Mouse (Mus musculus): ENCODE data around the gene Tril. TPM values are rescaled to one million over a fixed set of nuclear protein-coding genes. Genes with fewer than 3 reads are reported as not detected.

Gene Tril
- polyA plus RNA-seq, 1 experiment from 2014 or later = 5.5 TPM

GRCm38 (mm10) chr6:53806021-53806420 is 14.6 kb downstream of the Tril start:
- H3K4me1 ChIP-seq (replicated peaks) = peaks cover 11% of the 10 kb centered on the region
- no peaks in the 10 kb centered on the region; the same call in 1 of the 2 replicates for H3K27me3 ChIP-seq
- no peaks in the 10 kb centered on the region for H3K9me3 ChIP-seq (replicated peaks)
- no peak overlapping the region for H3K4me2 ChIP-seq
- no peak overlapping the region for H3K9ac ChIP-seq
- no peaks in the 10 kb centered on the region for H3K36me3 ChIP-seq
- H3K4me3 ChIP-seq = no peak overlapping the region
- ATAC-seq (replicated peaks; ENCODE audit: insufficient number of reproducible peaks, insufficient read depth, low FRiP score, low read depth) = no peak
- WGBS = 74% methylated on average over 5 of the region's 5 CpGs
- H3K27ac ChIP-seq = no peak overlapping the region

GRCm38 (mm10) chr6:53804145-53804544 is 16.5 kb downstream of the Tril start:
- Histone ChIP-seq H3K9ac (no peak overlapping the region), H3K27me3 (no peaks in the 10 kb centered on the region; the same call in 1 of the 2 replicates), H3K4me2 (no peak overlapping the region), H3K36me3 (no peaks in the 10 kb centered on the region), H3K9me3 (replicated peaks) (no peaks in the 10 kb centered on the region), H3K4me3 (no peak overlapping the region), H3K27ac (no peak overlapping the region), H3K4me1 (replicated peaks) (peaks cover 11% of the 10 kb centered on the region)
- WGBS = 72% methylated on average over 6 of the region's 6 CpGs
- no peak for ATAC-seq (replicated peaks; ENCODE audit: insufficient number of reproducible peaks, insufficient read depth, low FRiP score, low read depth)

GRCm38 (mm10) chr6:53803551-53803950 is 17.1 kb downstream of the Tril start:
- Histone ChIP-seq H3K9me3 (replicated peaks) (no peaks in the 10 kb centered on the region), H3K4me1 (replicated peaks) (peaks cover 11% of the 10 kb centered on the region), H3K36me3 (no peaks in the 10 kb centered on the region), H3K9ac (no peak overlapping the region), H3K27ac (no peak overlapping the region), H3K27me3 (no peaks in the 10 kb centered on the region; the same call in 1 of the 2 replicates), H3K4me3 (no peak overlapping the region), H3K4me2 (no peak overlapping the region)
- WGBS = 89% methylated on average over 4 of the region's 4 CpGs
- no peak for ATAC-seq (replicated peaks; ENCODE audit: insufficient number of reproducible peaks, insufficient read depth, low FRiP score, low read depth)

GRCm38 (mm10) chr6:53801893-53802286 is 18.7 kb downstream of the Tril start:
- H3K27me3 ChIP-seq = peaks cover 8% of the 10 kb centered on the region
- H3K27ac ChIP-seq = no peak overlapping the region
- no peaks in the 10 kb centered on the region for H3K36me3 ChIP-seq
- no peak for ATAC-seq (replicated peaks; ENCODE audit: insufficient number of reproducible peaks, insufficient read depth, low FRiP score, low read depth)
- 33% methylated on average over 5 of the region's 5 CpGs for WGBS
- H3K4me2 ChIP-seq = no peak overlapping the region
- H3K4me3 ChIP-seq = no peak overlapping the region
- H3K4me1 ChIP-seq (replicated peaks) = peaks cover 11% of the 10 kb centered on the region
- no peak overlapping the region for H3K9ac ChIP-seq
- no peaks in the 10 kb centered on the region for H3K9me3 ChIP-seq (replicated peaks)

- Histone ChIP-seq H3K27ac (no peak overlapping the region), H3K4me3 (no peak overlapping the region), H3K4me2 (no peak overlapping the region), H3K9ac (no peak overlapping the region), H3K9me3 (replicated peaks) (no peaks in the 10 kb centered on the region), H3K36me3 (no peaks in the 10 kb centered on the region), H3K4me1 (replicated peaks) (peaks cover 11% of the 10 kb centered on the region), H3K27me3 (peaks cover 8% of the 10 kb centered on the region)
- ATAC-seq (replicated peaks; ENCODE audit: insufficient number of reproducible peaks, insufficient read depth, low FRiP score, low read depth) = no peak
- 47% methylated on average over 4 of the region's 4 CpGs for WGBS
These were observed 19.2 kb downstream of the Tril start for GRCm38 (mm10) chr6:53801269-53801892.

- Histone ChIP-seq H3K9ac (no peak overlapping the region), H3K9me3 (replicated peaks) (no peaks in the 10 kb centered on the region), H3K4me1 (replicated peaks) (peaks cover 16% of the 10 kb centered on the region), H3K27me3 (peaks cover 19% of the 10 kb centered on the region), H3K4me3 (no peak overlapping the region), H3K36me3 (no peaks in the 10 kb centered on the region), H3K27ac (no peak overlapping the region), H3K4me2 (no peak overlapping the region)
- 82% methylated on average over 3 of the region's 3 CpGs for WGBS
- no peak for ATAC-seq (replicated peaks; ENCODE audit: insufficient number of reproducible peaks, insufficient read depth, low FRiP score, low read depth)
These were observed 21.8 kb downstream of the Tril start for GRCm38 (mm10) chr6:53798865-53799264.

- no peak for ATAC-seq (replicated peaks; ENCODE audit: insufficient number of reproducible peaks, insufficient read depth, low FRiP score, low read depth)
- WGBS = 55% methylated on average over 3 of the region's 3 CpGs
- H3K4me2 ChIP-seq = no peak overlapping the region
These were observed 23.8 kb downstream of the Tril start for GRCm38 (mm10) chr6:53796835-53797234.

GRCm38 (mm10) chr6:53795788-53796187 is 24.8 kb downstream of the Tril start:
- Histone ChIP-seq H3K4me1 (replicated peaks) (0 out of 2 replicates have a peak, but pooled peaks cover 5% of the 10 kb centered on the region), H3K27ac (no peak overlapping the region), H3K4me3 (no peak overlapping the region), H3K36me3 (no peaks in the 10 kb centered on the region), H3K4me2 (no peak overlapping the region), H3K9ac (no peak overlapping the region), H3K27me3 (peaks cover 19% of the 10 kb centered on the region), H3K9me3 (replicated peaks) (no peaks in the 10 kb centered on the region)
- WGBS = 20% methylated on average over 5 of the region's 5 CpGs
- no peak for ATAC-seq (replicated peaks; ENCODE audit: insufficient number of reproducible peaks, insufficient read depth, low FRiP score, low read depth)

More at GRCm38 (mm10) chr6:53796835-53797234, 23.8 kb downstream of the Tril start:
- no peaks in the 10 kb centered on the region for H3K9me3 ChIP-seq (replicated peaks)
- no peak overlapping the region for H3K9ac ChIP-seq
- no peaks in the 10 kb centered on the region for H3K36me3 ChIP-seq
- no peak overlapping the region for H3K27ac ChIP-seq
- H3K4me1 ChIP-seq (replicated peaks) = peaks cover 11% of the 10 kb centered on the region
- H3K4me3 ChIP-seq = no peak overlapping the region
- H3K27me3 ChIP-seq = peaks cover 19% of the 10 kb centered on the region

- Histone ChIP-seq H3K36me3 (no peaks in the 10 kb centered on the region), H3K4me1 (replicated peaks) (0 out of 2 replicates have a peak, but pooled peaks cover 5% of the 10 kb centered on the region), H3K4me2 (peak overlapping the region; percentile 27; the same call in 1 of the 2 replicates), H3K9me3 (replicated peaks) (no peaks in the 10 kb centered on the region), H3K27me3 (peaks cover 19% of the 10 kb centered on the region), H3K4me3 (no peak overlapping the region), H3K27ac (no peak overlapping the region), H3K9ac (no peak overlapping the region)
- ATAC-seq (replicated peaks; ENCODE audit: insufficient number of reproducible peaks, insufficient read depth, low FRiP score, low read depth) = no peak
- 47% methylated on average over 11 of the region's 11 CpGs for WGBS
These were observed 25.6 kb downstream of the Tril start for GRCm38 (mm10) chr6:53795078-53795477.

- ATAC-seq (replicated peaks; ENCODE audit: insufficient number of reproducible peaks, insufficient read depth, low FRiP score, low read depth) = no peak
- Histone ChIP-seq H3K4me3 (no peak overlapping the region), H3K9ac (no peak overlapping the region), H3K27me3 (peaks cover 19% of the 10 kb centered on the region), H3K9me3 (replicated peaks) (no peaks in the 10 kb centered on the region), H3K27ac (no peak overlapping the region), H3K4me1 (replicated peaks) (0 out of 2 replicates have a peak, but pooled peaks cover 5% of the 10 kb centered on the region), H3K4me2 (peak overlapping the region; percentile 27; the same call in 1 of the 2 replicates), H3K36me3 (no peaks in the 10 kb centered on the region)
- WGBS = 11% methylated on average over 17 of the region's 17 CpGs
These were observed 26.2 kb downstream of the Tril start for GRCm38 (mm10) chr6:53794323-53794971.

- Histone ChIP-seq H3K27ac (no peak overlapping the region), H3K4me3 (no peak overlapping the region), H3K9ac (no peak overlapping the region), H3K36me3 (no peaks in the 10 kb centered on the region), H3K4me1 (replicated peaks) (no peaks in the 10 kb centered on the region), H3K4me2 (no peak overlapping the region), H3K9me3 (replicated peaks) (no peaks in the 10 kb centered on the region), H3K27me3 (no peaks in the 10 kb centered on the region)
- WGBS = 38% methylated on average over 16 of the region's 16 CpGs
- no peak for ATAC-seq (replicated peaks; ENCODE audit: insufficient number of reproducible peaks, insufficient read depth, low FRiP score, low read depth)
These were observed 37.6 kb downstream of the Tril start for GRCm38 (mm10) chr6:53782880-53783539.
